Mouse (Mus musculus): ENCODE results near the gene Col18a1.

The Col18a1 gene

GRCm38 (mm10) chr10:77133951-77134806 lies 32.2 kb downstream of the Col18a1 start:
- no peak for DNase-seq

DNA sequence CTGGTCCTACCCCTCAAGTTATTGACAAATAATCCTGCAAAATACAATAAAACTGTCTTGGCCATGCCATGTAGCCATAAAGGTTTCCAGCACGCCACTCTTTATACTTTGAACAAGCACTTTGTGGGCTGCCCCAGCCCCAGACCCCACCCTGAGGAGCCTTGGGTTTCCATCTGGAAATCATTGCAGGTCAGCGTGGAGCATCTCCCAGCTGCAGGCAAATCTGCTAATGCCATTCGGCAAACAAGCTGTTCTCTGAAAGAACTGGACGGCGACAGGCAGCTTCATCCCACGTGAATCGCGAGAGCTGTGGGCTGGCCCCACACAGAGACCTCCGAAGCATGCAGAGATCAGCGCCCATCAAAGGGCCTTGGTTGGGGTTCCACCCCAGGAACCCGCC lies 34.2 kb downstream of the Col18a1 start:
- no peak for DNase-seq

- DNase-seq: peak; percentile 24
These were observed 34.8 kb downstream of the Col18a1 start for GRCm38 (mm10) chr10:77131536-77131935.

GRCm38 (mm10) chr10:77130561-77131240 lies 35.6 kb downstream of the Col18a1 start:
- peak; percentile 92 for DNase-seq

- DNase-seq: peak; percentile 55
These were observed 36.5 kb downstream of the Col18a1 start for GRCm38 (mm10) chr10:77129637-77130410.

- DNase-seq: no peak
These were observed 38.4 kb downstream of the Col18a1 start for GRCm38 (mm10) chr10:77127926-77128325.

- DNase-seq: no peak
These were observed 39.8 kb downstream of the Col18a1 start for GRCm38 (mm10) chr10:77126590-77126989.

DNA sequence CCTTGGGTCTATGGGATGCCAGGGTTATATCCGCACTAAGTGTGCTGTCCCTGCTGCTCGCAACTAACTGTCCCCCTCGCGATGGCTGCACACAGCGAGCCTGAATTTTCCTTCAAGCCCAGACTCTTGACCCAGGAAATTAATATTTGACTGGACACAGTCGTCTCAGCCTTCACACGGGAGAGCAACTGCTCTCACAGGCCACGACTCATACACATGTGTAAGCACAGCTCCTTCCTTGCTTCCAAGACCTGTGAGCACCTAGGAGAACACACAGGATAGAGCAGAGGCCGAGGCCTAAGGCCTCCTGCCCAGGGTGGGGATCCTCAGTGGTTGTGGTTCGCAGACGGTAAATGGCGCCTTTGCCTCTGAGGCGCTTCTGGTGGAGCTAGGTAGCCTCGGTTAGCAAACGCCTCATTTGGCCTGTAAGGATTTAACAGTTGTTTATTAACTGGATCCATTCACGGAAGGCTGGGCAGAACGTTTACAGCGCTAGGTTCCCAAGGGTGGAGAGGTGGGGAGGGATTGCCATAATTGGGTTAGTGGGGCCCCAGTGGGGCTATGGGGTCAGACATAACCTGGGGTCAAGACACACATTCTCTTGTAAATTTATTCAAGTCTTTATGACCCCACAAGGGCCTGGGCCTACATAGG lies 41.1 kb downstream of the Col18a1 start:
- DNase-seq: no peak

DNA sequence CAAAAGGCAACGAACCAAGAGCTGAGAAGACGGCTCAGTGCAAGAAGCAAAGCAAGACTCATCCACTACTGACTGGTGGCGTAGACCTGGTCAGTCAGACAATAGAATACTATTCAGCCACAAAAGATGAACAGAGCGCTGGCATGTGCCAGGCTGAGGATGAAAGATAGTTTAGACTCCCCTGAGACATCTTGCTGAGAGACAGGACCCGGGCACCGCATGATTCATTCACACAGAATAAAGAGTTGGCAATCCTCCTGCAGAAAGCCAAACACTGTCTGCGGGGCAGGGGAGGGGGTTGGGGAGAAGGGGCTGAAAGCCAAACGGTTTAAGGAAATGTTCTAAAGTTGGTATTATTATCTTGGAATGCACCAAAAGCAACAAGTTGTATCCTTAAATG lies 42.4 kb downstream of the Col18a1 start:
- DNase-seq: no peak

- DNase-seq: no peak
These were observed 44.9 kb downstream of the Col18a1 start for GRCm38 (mm10) chr10:77121287-77122022.

GRCm38 (mm10) chr10:77120501-77120900 lies 45.8 kb downstream of the Col18a1 start:
- DNase-seq: no peak

DNA sequence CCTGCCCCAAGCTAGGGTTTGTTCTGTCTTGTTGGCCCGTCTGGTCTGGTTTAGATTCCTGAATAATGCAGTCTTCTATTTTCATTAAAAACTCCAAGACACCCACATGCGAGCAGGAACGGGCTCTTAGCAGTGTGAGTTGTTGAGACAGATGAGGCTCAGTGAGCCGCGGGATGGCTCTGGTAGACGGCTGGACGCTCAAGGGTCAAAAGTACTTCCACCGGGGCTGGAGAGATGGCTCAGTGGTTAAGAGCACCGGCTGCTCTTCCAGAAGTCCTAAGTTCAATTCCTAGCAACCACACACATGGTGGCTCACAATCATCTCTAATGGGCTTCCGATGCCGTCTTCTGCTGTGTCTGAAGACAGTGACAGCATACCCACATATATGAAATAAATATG lies 46.9 kb downstream of the Col18a1 start:
- DNase-seq: no peak

DNA sequence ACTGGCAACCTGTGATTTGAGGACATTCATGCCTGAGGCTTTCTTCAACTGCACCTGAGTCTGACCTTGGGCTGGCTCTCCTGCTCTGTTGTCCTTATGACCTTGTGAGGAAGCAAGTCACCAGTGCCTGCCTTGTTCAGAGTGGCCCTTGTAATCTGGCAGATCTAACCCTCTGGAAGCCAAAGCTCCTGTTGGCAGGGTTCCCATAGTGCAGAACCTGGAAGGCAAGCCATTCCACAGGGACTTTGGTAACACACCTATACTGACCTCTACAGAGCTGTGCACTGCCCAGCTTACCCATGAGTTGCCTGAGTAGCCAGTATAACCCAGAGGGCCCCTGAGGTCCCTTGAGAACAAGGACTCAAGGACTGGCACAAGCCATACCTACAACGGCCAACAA lies 48.0 kb downstream of the Col18a1 start:
- no peak for DNase-seq

DNA sequence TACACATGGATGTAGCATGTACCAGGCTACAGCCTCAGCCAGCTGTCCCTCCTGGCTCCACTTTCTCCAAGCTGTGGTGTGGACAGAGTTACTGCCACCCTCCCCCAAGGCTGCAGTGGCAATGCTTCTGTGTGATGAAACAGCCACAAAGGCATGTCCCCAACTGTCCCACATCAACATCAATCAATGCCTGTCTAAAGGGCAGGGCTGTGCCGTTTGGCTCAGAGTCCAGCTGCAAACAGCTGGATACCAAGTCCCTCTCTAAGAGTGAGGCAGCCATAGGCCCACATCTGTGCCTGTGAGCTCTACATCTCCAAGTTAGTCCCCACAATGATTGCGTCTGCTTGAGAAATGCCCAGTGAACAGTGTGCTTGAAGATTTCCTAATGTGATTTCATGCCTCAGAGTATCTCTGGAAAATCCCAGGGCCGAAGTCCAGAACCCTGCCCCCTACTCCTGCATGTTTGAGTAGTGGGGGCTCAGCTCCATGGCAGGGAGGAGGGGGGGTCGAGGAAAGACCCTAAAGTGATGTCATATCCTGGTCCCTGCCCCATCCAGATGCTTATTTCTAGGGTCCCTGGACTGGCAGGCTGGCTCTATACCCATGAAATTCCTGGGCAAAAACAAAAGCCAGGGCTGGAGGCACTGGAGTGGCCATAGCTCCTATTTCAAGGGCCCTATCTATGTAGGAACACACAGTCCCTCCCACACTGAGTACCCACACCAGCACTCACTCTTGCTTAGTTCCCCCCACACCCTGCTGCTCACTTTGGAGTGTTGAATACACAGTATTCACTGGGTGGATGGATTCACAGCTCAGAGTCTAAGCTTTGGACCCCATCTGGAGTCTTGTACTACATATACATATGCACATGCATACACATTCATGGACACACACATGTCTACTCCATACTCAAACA lies 49.6 kb downstream of the Col18a1 start:
- DNase-seq: no peak

DNA sequence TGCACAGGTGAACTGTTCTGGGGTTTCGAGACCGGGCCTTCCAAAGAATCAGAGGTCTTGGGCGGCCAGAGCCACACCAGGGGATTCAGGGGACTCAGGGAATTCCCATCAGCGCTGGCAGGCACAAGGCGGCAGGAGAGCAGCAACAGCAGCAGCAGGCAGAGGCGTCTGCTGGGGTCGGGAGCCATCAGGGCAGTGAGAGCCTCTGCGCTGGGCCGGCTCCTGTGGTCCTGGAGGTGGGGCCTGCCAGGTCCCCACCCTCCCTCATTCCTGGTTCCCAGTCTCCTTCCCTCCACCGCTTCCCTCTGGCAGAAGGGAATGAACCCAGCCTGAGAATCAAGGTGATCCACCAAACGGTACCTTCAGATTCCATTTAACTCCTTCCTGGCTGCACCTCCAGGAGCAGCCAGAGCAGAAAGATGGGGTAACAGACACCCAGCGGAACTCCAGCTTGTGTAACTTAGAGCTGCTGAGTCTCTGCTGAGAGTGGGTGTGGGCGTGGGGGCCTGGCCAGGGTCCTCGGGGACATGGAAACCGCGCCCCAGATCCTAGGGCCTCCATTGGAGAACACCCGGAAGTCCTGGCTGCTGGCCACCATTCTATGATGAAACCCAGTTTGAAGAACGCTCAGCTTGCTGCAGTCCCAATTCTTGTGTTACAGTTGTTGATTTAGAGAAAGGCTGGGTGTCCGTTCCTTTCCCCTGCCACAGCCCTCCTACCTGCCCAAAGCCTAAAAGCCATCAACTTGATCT lies 52.7 kb downstream of the Col18a1 start:
- no peak for DNase-seq

- no peak for DNase-seq
These were observed 54.6 kb downstream of the Col18a1 start for GRCm38 (mm10) chr10:77111550-77112249.

GRCm38 (mm10) chr10:77110843-77111242 lies 55.5 kb downstream of the Col18a1 start:
- no peak for DNase-seq

DNA sequence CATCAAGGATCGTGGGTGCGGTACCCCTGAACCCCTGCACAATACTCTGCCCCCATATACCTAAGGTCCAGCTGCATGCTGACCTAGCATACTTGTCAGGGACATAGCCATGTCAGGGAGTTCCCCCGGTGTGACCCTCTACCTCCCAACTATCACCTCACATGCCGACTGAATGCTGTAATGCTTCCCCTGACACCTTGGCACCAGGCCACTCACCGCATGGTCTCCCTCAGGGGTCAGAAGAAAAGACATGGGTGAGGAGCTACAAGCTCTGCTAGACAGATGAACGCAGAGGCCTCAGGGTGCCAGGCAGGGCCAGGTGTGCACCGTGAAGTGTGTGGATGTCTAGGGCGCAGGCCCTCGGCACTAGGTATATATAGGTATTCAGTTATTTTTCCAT lies 56.3 kb downstream of the Col18a1 start:
- DNase-seq: no peak

DNA sequence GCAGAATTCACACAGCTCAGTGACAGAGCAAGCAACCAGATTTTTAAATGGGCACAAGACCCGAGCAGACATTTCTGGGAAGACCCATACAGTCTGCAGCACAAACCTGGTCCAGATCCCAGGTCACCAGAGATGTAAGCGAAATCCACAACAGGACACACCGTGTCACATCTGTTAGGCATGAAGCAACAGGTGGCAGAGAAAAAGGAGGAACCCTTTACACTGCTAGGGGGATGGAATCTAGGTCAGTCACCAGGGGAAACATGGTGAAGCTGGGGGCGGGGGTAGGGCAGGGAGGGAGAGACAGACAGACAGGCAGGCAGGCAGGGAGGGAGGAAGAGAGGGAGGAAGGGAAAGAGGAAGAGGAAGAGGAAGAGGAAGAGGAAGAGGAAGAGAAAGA lies 58.2 kb downstream of the Col18a1 start:
- DNase-seq: no peak

GRCm38 (mm10) chr10:77104327-77104726 lies 62.0 kb downstream of the Col18a1 start:
- no peak for DNase-seq

All from cerebellum, adult 9-11 months (tissue).